Mouse (Mus musculus): ENCODE data around the gene Slc37a4. TPM values are rescaled to one million over a fixed set of nuclear protein-coding genes. Genes with fewer than 3 reads are reported as not detected.
"Not testable (repeated sequence)": the region's sequence is repeated elsewhere in the genome, so short reads cannot be mapped to it uniquely, and the experiment has no call there.

Slc37a4 gene
- polyA plus RNA-seq, 1 experiment from 2014 or later, result 38.1 TPM

- peaks cover 3% of the 10 kb centered on the region for H3K4me1 ChIP-seq (replicated peaks; ENCODE audit: control insufficient read depth, insufficient read depth, low read length)
- ATAC-seq (replicated peaks; ENCODE audit: low FRiP score, low TSS enrichment, low read depth) (no peak), DNase-seq (ENCODE audit: low spot score) (no peak)
- no peaks in the 10 kb centered on the region for H3K27me3 ChIP-seq (replicated peaks; ENCODE audit: control insufficient read depth, insufficient read depth, low read length)
- H3K4me2 ChIP-seq (ENCODE audit: low read length), result no peak overlapping the region
- 68% methylated on average over 2 of the region's 2 CpGs for WGBS
- no peak overlapping the region for H3K4me3 ChIP-seq (ENCODE audit: low read depth, low read length)
- no peak overlapping the region for H3K27ac ChIP-seq (ENCODE audit: low read depth)
- H3K9me3 ChIP-seq (ENCODE audit: control insufficient read depth, low read length), result no peaks in the 10 kb centered on the region
- peaks cover 65% of the 10 kb centered on the region for H3K36me3 ChIP-seq (ENCODE audit: control insufficient read depth, insufficient read depth, low read length)
- H3K9ac ChIP-seq (ENCODE audit: low read length), result no peak overlapping the region
These were observed 16.1 kb downstream of the Slc37a4 start for GRCm38 (mm10) chr9:44412781-44413180.

- no peak for DNase-seq (ENCODE audit: low spot score)
- peak; percentile 71 for ATAC-seq (replicated peaks; ENCODE audit: low FRiP score, low TSS enrichment, low read depth)
- no peaks in the 10 kb centered on the region for H3K27me3 ChIP-seq (replicated peaks; ENCODE audit: control insufficient read depth, insufficient read depth, low read length)
- H3K9ac ChIP-seq (ENCODE audit: low read length), result peak overlapping the region; percentile 78
- H3K27ac ChIP-seq (ENCODE audit: low read depth), result 0 out of 2 replicates have a peak overlapping the region, but pooled peaks have one; percentile 47
- H3K4me2 ChIP-seq (ENCODE audit: low read length), result peak overlapping the region; percentile 84
- peaks cover 28% of the 10 kb centered on the region for H3K36me3 ChIP-seq (ENCODE audit: control insufficient read depth, insufficient read depth, low read length)
- no peaks in the 10 kb centered on the region for H3K9me3 ChIP-seq (ENCODE audit: control insufficient read depth, low read length)
- H3K4me3 ChIP-seq (ENCODE audit: low read depth, low read length), result peak overlapping the region; percentile 77
- peaks cover 6% of the 10 kb centered on the region; the same call in 1 of the 2 replicates for H3K4me1 ChIP-seq (replicated peaks; ENCODE audit: control insufficient read depth, insufficient read depth, low read length)
- WGBS, result 8% methylated on average over 26 of the region's 26 CpGs
These were observed 20.7 kb downstream of the Slc37a4 start for GRCm38 (mm10) chr9:44417156-44417891.

DNA sequence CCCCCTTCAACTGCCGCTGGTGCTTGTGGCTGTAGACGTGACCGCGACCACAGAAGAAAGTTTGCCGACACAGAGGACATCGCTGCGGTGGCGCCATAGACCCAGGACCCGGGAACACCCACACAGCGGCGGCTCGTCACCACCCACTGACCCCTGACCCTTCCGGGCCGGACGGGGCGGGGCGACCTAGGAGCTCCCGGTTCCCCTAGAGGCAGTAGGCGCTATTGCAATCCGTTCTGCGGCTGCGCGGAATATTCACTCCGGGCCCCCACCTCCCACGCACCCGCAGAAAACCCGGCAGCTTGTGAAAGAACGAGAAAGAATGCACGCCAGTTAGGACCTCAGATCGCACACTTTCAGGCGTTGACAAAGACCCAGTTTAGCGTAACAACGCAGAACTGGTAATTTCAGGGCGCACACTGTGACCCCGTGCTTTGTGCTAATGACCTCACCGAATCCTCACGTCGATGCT, 21.3 kb downstream of the Slc37a4 start:
- peaks cover 6% of the 10 kb centered on the region; the same call in 1 of the 2 replicates for H3K4me1 ChIP-seq (replicated peaks; ENCODE audit: control insufficient read depth, insufficient read depth, low read length)
- peak overlapping the region; percentile 77 for H3K4me3 ChIP-seq (ENCODE audit: low read depth, low read length)
- H3K9me3 ChIP-seq (ENCODE audit: control insufficient read depth, low read length), result no peaks in the 10 kb centered on the region
- peak overlapping the region; percentile 64; the same call in 1 of the 2 replicates for H3K27ac ChIP-seq (ENCODE audit: low read depth)
- peak; percentile 96 for DNase-seq (ENCODE audit: low spot score)
- peak; percentile 89 for ATAC-seq (replicated peaks; ENCODE audit: low FRiP score, low TSS enrichment, low read depth)
- peak overlapping the region; percentile 84 for H3K4me2 ChIP-seq (ENCODE audit: low read length)
- H3K36me3 ChIP-seq (ENCODE audit: control insufficient read depth, insufficient read depth, low read length), result peaks cover 23% of the 10 kb centered on the region
- H3K27me3 ChIP-seq (replicated peaks; ENCODE audit: control insufficient read depth, insufficient read depth, low read length), result no peaks in the 10 kb centered on the region
- under 1% methylated on average over 38 of the region's 38 CpGs for WGBS
- H3K9ac ChIP-seq (ENCODE audit: low read length), result peak overlapping the region; percentile 78

DNA sequence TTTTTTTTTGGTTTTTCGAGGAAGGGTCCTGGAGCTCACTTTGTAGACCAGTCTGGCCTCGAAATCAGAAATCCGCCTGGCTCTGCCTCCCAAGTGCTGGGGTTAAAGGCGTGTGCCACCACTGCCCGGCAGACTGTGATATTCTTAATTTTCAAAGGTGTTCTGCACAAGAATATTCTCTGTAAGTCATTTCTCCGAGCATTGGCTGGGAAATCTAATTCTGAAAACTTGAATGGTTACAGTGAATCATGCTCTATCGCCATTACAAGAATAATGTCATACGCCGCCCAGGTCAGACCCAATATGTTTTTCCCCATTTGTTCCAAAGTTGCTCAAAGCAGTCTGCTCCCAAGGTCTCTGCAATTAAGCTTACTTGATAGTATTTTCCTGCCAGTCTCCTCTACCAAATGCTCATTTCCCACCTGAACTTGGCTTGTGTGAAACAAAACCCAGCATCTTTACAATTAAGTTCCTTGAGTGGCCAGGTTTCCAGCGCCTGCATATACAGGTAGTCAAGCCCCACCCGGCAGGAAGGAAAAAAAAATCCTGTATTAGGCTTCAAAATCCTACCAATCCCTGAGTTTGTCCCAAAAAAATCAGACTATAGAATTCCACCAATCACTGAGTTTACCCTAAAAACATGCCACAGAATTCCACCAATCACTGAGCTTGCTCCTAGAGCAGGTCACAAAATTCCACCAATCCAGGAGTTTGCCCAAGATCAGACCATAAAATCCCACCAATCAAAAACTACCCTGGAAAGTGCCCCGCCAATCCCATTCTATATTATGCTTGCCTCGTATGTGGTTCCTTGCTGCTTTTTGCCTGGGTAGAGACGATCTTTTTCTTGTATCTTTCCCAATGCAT, 22.1 kb downstream of the Slc37a4 start, which contains the start of gene Ccdc84:
Gene Ccdc84, minus strand, starts transcription at position 51 of the 867 bp plus-strand sequence.
- H3K9me3 ChIP-seq (ENCODE audit: control insufficient read depth, low read length), result no peaks in the 10 kb centered on the region
- peak within 1 kb of the TSS; percentile 78 for H3K9ac ChIP-seq (ENCODE audit: low read length)
- H3K27me3 ChIP-seq (replicated peaks; ENCODE audit: control insufficient read depth, insufficient read depth, low read length), result no peaks in the 10 kb centered on the region
- peaks cover 6% of the 10 kb centered on the region; the same call in 1 of the 2 replicates for H3K4me1 ChIP-seq (replicated peaks; ENCODE audit: control insufficient read depth, insufficient read depth, low read length)
- peaks cover 15% of the 10 kb centered on the region for H3K36me3 ChIP-seq (ENCODE audit: control insufficient read depth, insufficient read depth, low read length)
- H3K4me2 ChIP-seq (ENCODE audit: low read length), result peak within 1 kb of the TSS; percentile 84
- peak within 1 kb of the TSS; percentile 64; the same call in 1 of the 2 replicates for H3K27ac ChIP-seq (ENCODE audit: low read depth)
- DNase-seq (ENCODE audit: low spot score) (no peak), ATAC-seq (replicated peaks; ENCODE audit: low FRiP score, low TSS enrichment, low read depth) (no peak)
- WGBS, result 75% methylated on average over 14 of the region's 14 CpGs
- H3K4me3 ChIP-seq (ENCODE audit: low read depth, low read length), result peak within 1 kb of the TSS; percentile 77

DNA sequence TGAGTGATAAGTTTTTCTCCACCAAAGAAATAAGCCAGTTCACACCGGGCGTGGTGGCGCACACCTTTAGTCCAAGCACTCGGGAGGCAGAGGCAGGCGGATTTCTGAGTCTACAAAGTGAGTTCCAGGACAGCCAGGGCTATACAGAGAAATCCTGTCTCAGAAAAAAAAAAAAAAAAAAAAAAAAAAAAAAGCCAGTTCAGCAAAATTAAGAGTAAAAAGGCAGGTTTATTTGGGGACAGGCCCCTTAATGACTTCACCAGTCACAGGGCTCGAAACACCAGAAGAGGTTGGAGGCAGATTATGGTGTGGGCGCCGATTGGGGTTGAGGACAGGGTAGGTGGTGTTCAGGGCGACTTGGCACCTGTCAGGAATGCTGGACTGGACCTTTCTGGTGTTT, 23.1 kb downstream of the Slc37a4 start:
- not testable (repeated sequence) for H3K9me3 ChIP-seq (ENCODE audit: control insufficient read depth, low read length); H3K4me1 ChIP-seq (replicated peaks; ENCODE audit: control insufficient read depth, insufficient read depth, low read length); ATAC-seq (replicated peaks; ENCODE audit: low FRiP score, low TSS enrichment, low read depth); DNase-seq (ENCODE audit: low spot score); H3K27me3 ChIP-seq (replicated peaks; ENCODE audit: control insufficient read depth, insufficient read depth, low read length); H3K4me3 ChIP-seq (ENCODE audit: low read depth, low read length); H3K27ac ChIP-seq (ENCODE audit: low read depth); H3K4me2 ChIP-seq (ENCODE audit: low read length); H3K36me3 ChIP-seq (ENCODE audit: control insufficient read depth, insufficient read depth, low read length); H3K9ac ChIP-seq (ENCODE audit: low read length)
- WGBS, result 92% methylated on average over 9 of the region's 9 CpGs

DNA sequence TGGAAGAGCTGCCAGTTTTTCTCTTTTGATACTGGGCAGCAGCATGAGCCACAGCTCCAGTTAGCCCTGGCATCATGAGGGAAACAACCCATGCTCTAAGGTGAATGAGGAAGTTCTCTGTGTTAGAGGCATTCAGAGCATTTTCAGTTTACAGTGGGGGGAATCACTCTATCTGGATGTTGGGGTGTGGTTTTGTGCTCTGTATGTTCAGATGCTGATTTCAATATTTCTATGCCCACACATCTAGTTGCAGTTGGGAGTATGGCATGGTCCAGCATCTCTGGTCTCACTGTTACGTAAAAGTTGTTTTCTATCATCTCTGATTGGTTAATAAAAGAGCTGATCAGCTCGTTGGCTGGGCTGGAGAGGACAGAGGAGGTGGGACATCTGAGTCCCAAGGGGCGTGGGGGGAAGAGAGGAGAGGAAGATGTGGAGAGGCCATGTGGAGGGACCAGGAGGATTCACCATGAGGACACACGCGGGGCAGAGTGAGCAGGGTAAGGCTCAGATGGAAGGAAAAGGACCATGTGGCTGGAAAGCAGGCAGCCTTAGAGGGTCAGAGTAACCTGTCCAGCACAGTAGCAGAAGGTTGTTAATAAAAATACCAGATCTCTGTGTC, 23.7 kb downstream of the Slc37a4 start:
- DNase-seq (ENCODE audit: low spot score) (no peak), ATAC-seq (replicated peaks; ENCODE audit: low FRiP score, low TSS enrichment, low read depth) (no peak)
- H3K9ac ChIP-seq (ENCODE audit: low read length), result no peak overlapping the region
- no peak overlapping the region for H3K4me3 ChIP-seq (ENCODE audit: low read depth, low read length)
- no peaks in the 10 kb centered on the region for H3K9me3 ChIP-seq (ENCODE audit: control insufficient read depth, low read length)
- peaks cover 6% of the 10 kb centered on the region; the same call in 1 of the 2 replicates for H3K4me1 ChIP-seq (replicated peaks; ENCODE audit: control insufficient read depth, insufficient read depth, low read length)
- no peak overlapping the region for H3K27ac ChIP-seq (ENCODE audit: low read depth)
- no peaks in the 10 kb centered on the region for H3K27me3 ChIP-seq (replicated peaks; ENCODE audit: control insufficient read depth, insufficient read depth, low read length)
- H3K36me3 ChIP-seq (ENCODE audit: control insufficient read depth, insufficient read depth, low read length), result peaks cover 8% of the 10 kb centered on the region; the same call in 1 of the 2 replicates
- 72% methylated on average over 5 of the region's 5 CpGs for WGBS
- no peak overlapping the region for H3K4me2 ChIP-seq (ENCODE audit: low read length)

- no peak overlapping the region for H3K27ac ChIP-seq (ENCODE audit: low read depth)
- H3K9me3 ChIP-seq (ENCODE audit: control insufficient read depth, low read length), result no peaks in the 10 kb centered on the region
- H3K4me1 ChIP-seq (replicated peaks; ENCODE audit: control insufficient read depth, insufficient read depth, low read length), result no peaks in the 10 kb centered on the region
- no peaks in the 10 kb centered on the region for H3K27me3 ChIP-seq (replicated peaks; ENCODE audit: control insufficient read depth, insufficient read depth, low read length)
- ATAC-seq (replicated peaks; ENCODE audit: low FRiP score, low TSS enrichment, low read depth) (no peak), DNase-seq (ENCODE audit: low spot score) (no peak)
- H3K4me3 ChIP-seq (ENCODE audit: low read depth, low read length), result no peak overlapping the region
- WGBS, result 77% methylated on average over 4 of the region's 4 CpGs
- H3K9ac ChIP-seq (ENCODE audit: low read length), result no peak overlapping the region
- no peak overlapping the region for H3K4me2 ChIP-seq (ENCODE audit: low read length)
- H3K36me3 ChIP-seq (ENCODE audit: control insufficient read depth, insufficient read depth, low read length), result no peaks in the 10 kb centered on the region
These were observed 26.9 kb downstream of the Slc37a4 start for GRCm38 (mm10) chr9:44423576-44423975.

- Histone ChIP-seq H3K27ac (ENCODE audit: low read depth) (no peak overlapping the region), H3K36me3 (ENCODE audit: control insufficient read depth, insufficient read depth, low read length) (no peaks in the 10 kb centered on the region), H3K4me2 (ENCODE audit: low read length) (no peak overlapping the region), H3K4me1 (replicated peaks; ENCODE audit: control insufficient read depth, insufficient read depth, low read length) (no peaks in the 10 kb centered on the region), H3K9me3 (ENCODE audit: control insufficient read depth, low read length) (no peaks in the 10 kb centered on the region), H3K27me3 (replicated peaks; ENCODE audit: control insufficient read depth, insufficient read depth, low read length) (no peaks in the 10 kb centered on the region), H3K9ac (ENCODE audit: low read length) (no peak overlapping the region), H3K4me3 (ENCODE audit: low read depth, low read length) (no peak overlapping the region)
- DNase-seq (ENCODE audit: low spot score) (no peak), ATAC-seq (replicated peaks; ENCODE audit: low FRiP score, low TSS enrichment, low read depth) (no peak)
- 45% methylated on average over 5 of the region's 5 CpGs for WGBS
These were observed 36.0 kb downstream of the Slc37a4 start for GRCm38 (mm10) chr9:44432577-44433185.

All from intestine, embryonic 14.5 days (tissue).